In the genomic region with DNA sequence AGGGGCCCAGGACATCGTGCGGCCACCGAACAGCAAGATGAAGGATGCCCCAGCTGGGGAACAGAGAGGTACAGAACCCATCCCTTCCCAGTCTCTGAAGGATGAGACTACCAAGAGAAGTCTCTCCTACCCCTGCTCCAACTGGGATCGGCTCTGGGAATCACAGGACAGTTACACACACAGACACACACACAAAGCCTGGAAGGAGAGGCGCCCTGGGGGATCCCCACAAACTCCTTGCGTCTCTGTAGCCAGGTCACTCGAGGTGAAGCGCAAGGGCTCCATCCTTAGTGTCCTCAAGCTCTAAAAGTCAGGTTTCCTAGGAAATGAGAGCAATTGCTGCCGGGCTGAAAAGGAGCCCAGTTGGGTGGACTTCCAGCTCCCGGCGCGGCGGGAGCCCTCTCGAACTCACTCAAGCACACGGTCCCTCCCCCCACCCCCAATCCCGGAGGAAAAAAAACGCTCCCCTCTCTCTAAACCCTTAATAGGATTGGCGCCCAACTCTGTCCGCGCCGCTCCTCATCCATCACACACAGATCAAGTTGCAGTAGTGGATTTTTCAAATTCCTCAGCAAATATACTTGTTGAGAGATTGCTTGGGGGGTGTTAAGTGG, we compare ENCODE assay signal across 9 mouse cellular contexts. TPM values are rescaled to one million over a fixed set of nuclear protein-coding genes. Genes with fewer than 3 reads are reported as not detected.
DNase-seq lines count a peak whose midpoint lies in the region; ATAC-seq and TF ChIP-seq lines count a peak whose summit lies in the region.
"Had no signal": no experiment of that assay in that cellular context is flagged by ENCODE, and none has a peak within 500 bp of the region (broad histone marks: within the 10 kb centered on the region; RNA-seq: fewer than 3 reads in every experiment).

No protein-coding gene starts in this region.

- peaks cover 4% of the 10 kb centered on the region; the same call in 1 of the 2 replicates for H3K27me3 ChIP-seq in kidney, postnatal 0 days (ENCODE audit: insufficient read depth, low read length)
- H3K27me3 ChIP-seq in hindbrain, embryonic 12.5 days, result peaks cover 4% of the 10 kb centered on the region; the same call in 1 of the 2 replicates
- peaks cover 38% of the 10 kb centered on the region for H3K27me3 ChIP-seq in midbrain, embryonic 13.5 days

- no peak for TF ChIP-seq CTCF in kidney, postnatal 0 days (IDR thresholded peaks at IDR 0.05; ENCODE audit: low read depth)

- under 1% methylated on average over 21 of the region's 21 CpGs for WGBS in kidney, postnatal 0 days
- under 1% methylated on average over 21 of the region's 21 CpGs for WGBS in hindbrain, embryonic 12.5 days
- WGBS in midbrain, embryonic 13.5 days, result under 1% methylated on average over 21 of the region's 21 CpGs

- peak overlapping the region; percentile 33; the same call in 1 of the 2 replicates for H3K9ac ChIP-seq in kidney, postnatal 0 days (ENCODE audit: low read depth, low read length)
- peak overlapping the region; percentile 75 for H3K9ac ChIP-seq in hindbrain, embryonic 12.5 days
- peak overlapping the region; percentile 74 for H3K9ac ChIP-seq in midbrain, embryonic 13.5 days (replicated peaks)

- peaks cover 8% of the 10 kb centered on the region; the same call in 1 of the 2 replicates for H3K4me1 ChIP-seq in kidney, postnatal 0 days (replicated peaks; ENCODE audit: insufficient read depth, low read length)
- H3K4me1 ChIP-seq in hindbrain, embryonic 12.5 days, result peaks cover 66% of the 10 kb centered on the region
- H3K4me1 ChIP-seq in midbrain, embryonic 13.5 days (replicated peaks), result peaks cover 71% of the 10 kb centered on the region

- no peaks in the 10 kb centered on the region for H3K9me3 ChIP-seq in kidney, postnatal 0 days (replicated peaks; ENCODE audit: low read length)
- H3K9me3 ChIP-seq in hindbrain, embryonic 12.5 days (replicated peaks), result no peaks in the 10 kb centered on the region
- H3K9me3 ChIP-seq in midbrain, embryonic 13.5 days, result no peaks in the 10 kb centered on the region

- H3K36me3 ChIP-seq in kidney, postnatal 0 days (ENCODE audit: insufficient read depth, low read length), result no peaks in the 10 kb centered on the region
- H3K36me3 ChIP-seq in hindbrain, embryonic 12.5 days, result no peaks in the 10 kb centered on the region
- H3K36me3 ChIP-seq in midbrain, embryonic 13.5 days, result no peaks in the 10 kb centered on the region

- peak; percentile 79 for DNase-seq in kidney, postnatal 0 days (ENCODE audit: low spot score)
- no peak for DNase-seq in kidney, adult 18-20 months
- peak; percentile 82 for DNase-seq in embryo, embryonic 11 days
- DNase-seq in T-cell, adult 2 months (ENCODE audit: low spot score), result no peak
- no peak for DNase-seq in right cerebral cortex, postnatal 25 days
- DNase-seq in right cerebral cortex, adult 2 months (ENCODE audit: low spot score in 2 of 2), result no peak

- ATAC-seq in kidney, postnatal 0 days (replicated peaks; ENCODE audit: low FRiP score, low read depth), result no peak
- no peak for ATAC-seq in hindbrain, embryonic 12.5 days (ENCODE audit: low FRiP score)
- no peak for ATAC-seq in midbrain, embryonic 13.5 days

- H3K4me2 ChIP-seq in kidney, postnatal 0 days (ENCODE audit: low read length), result peak overlapping the region; percentile 73
- H3K4me2 ChIP-seq in hindbrain, embryonic 12.5 days (replicated peaks), result peak overlapping the region; percentile 91
- peak overlapping the region; percentile 93 for H3K4me2 ChIP-seq in midbrain, embryonic 13.5 days (replicated peaks)

- peak overlapping the region; percentile 47 for H3K4me3 ChIP-seq in kidney, postnatal 0 days (replicated peaks; ENCODE audit: low read depth, low read length)
- H3K4me3 ChIP-seq in hindbrain, embryonic 12.5 days, result peak overlapping the region; percentile 53
- H3K4me3 ChIP-seq in midbrain, embryonic 13.5 days (replicated peaks), result peak overlapping the region; percentile 57

- peak overlapping the region; percentile 20; the same call in 1 of the 2 replicates for H3K27ac ChIP-seq in kidney, postnatal 0 days
- H3K27ac ChIP-seq in hindbrain, embryonic 12.5 days, result peak overlapping the region; percentile 86
- peak overlapping the region; percentile 83 for H3K27ac ChIP-seq in midbrain, embryonic 13.5 days
- H3K27ac ChIP-seq: macrophage had no signal

RNA-seq across cellular contexts. Expression of a gene that starts 1.4 kb away (rescaled TPM):
- polyA plus RNA-seq in kidney, postnatal 0 days (2015; fragmentation: Nextera tagmentation; extraction: Ambion mirVana), result 2.6 and 4.2 TPM in 2 replicates
- 8.1 and 8.3 TPM in 2 replicates for polyA plus RNA-seq in hindbrain, embryonic 12.5 days (2016; fragmentation: Nextera tagmentation; extraction: Ambion mirVana)
- 2.9 and 3.9 TPM in 2 replicates for polyA plus RNA-seq in midbrain, embryonic 13.5 days (2015; fragmentation: Nextera tagmentation; extraction: Ambion mirVana)
- polyA plus RNA-seq: macrophage had no signal

Comparison
In these comparisons a context has a peak if more than half of its experiments do, and no peak if none do; other contexts are left out.
1. DNase-seq: peak in kidney, postnatal 0 days (single experiment) and embryo, embryonic 11 days (single experiment); none in kidney, adult 18-20 months (single experiment), T-cell, adult 2 months (single experiment), right cerebral cortex, postnatal 25 days (single experiment) and right cerebral cortex, adult 2 months (0 of 2).
2. H3K27ac ChIP-seq: peak in every context shown above with its lines; median percentile 86 in hindbrain, embryonic 12.5 days; 83 in midbrain, embryonic 13.5 days; 20 in kidney, postnatal 0 days.
3. Peak in every context shown above with its lines, with median percentiles within 50 percentile points of each other: H3K4me2 ChIP-seq, H3K4me3 ChIP-seq and H3K9ac ChIP-seq.